Mouse (Mus musculus) thymus, adult 2 months (tissue): ENCODE measurements around the gene Tctex1d2.

Experiments
- CTCF ChIP-seq: fragments of 200-500 bp; IDR thresholded peaks from 2 replicates; pipeline ENCODE4 v1.5.1; 2012; ENCODE audit warnings: mild to moderate bottlenecking, control low read depth, low read length, moderate library complexity, borderline replicate concordance; ENCODE audit not compliant: control insufficient read depth, poor library complexity, insufficient read depth; ENCODE audit errors: extremely low read depth
- POLR2A ChIP-seq: fragments of 200-500 bp; IDR thresholded peaks from 2 replicates; pipeline ENCODE4 v1.6.1; 2012; ENCODE audit warnings: mild to moderate bottlenecking, low read length, control low read depth, moderate library complexity; ENCODE audit not compliant: control insufficient read depth, poor library complexity, insufficient read depth; ENCODE audit errors: extremely low read depth

DNA sequence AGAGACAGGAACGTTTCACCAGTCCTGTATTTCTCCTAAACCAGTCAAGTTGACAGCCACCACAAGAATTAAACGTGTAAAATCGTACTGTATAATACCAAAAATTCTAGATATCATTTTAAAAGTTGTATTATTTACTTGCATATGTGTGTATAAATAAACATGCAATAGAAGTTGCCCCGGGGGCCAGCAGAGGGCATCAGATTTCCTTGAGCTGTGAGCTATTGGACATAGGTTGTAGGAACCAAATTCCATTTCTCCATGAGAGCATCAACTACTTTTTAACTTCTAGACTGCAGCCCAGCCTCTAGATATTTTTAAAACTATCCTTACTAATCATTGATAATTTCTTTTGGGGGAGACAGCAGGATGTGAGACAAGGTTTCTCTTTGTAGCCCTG is 48.2 kb upstream of the Tctex1d2 start:
- TF ChIP-seq CTCF = no peak
- no peak for TF ChIP-seq POLR2A
